Mouse (Mus musculus) bone marrow, adult 2 months (tissue): ENCODE measurements around the gene Mmp23.

Source experiments
- CTCF ChIP-seq: fragments of 200-500 bp; IDR thresholded peaks from 2 replicates; pipeline ENCODE4 v1.5.1; 2011; ENCODE audit warnings: low read length, control low read depth; ENCODE audit not compliant: control insufficient read depth, insufficient read depth
- POLR2A ChIP-seq: fragments of 200-500 bp; IDR thresholded peaks from 2 replicates; pipeline ENCODE4 v1.6.1; 2011; ENCODE audit warnings: low read depth, mild to moderate bottlenecking, control low read depth, low read length, borderline replicate concordance; ENCODE audit not compliant: control insufficient read depth

DNA sequence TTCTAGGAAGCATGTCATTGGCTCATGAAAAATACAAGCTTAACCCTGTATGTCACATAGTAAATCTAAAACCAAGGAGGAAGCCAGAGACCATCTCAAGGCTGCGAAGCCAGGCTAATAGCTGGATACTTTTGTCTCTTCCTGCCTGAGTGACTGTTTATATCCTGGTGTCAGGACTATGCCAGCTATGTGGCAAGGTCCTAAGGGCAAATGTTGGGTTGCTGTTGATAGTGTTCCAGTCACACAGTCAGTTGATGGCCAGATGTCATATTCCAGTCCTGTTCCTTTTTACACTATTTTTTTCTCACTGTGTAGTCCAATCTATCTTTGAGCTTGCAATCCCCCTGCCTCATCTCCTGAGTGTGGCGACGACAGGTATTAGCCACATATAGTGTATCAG lies 39.9 kb downstream of the Mmp23 start:
- TF ChIP-seq CTCF (no peak), POLR2A (no peak)
